Mouse (Mus musculus): ENCODE measurements at regions not wholly inside any gene's neighbourhood (a gene's known extent, or its start where the extent isn't known, plus 50 kb on each side); places are given as distances from the start of the nearest gene placed in this dataset.

- H3K27ac ChIP-seq (replicated peaks), result no peak overlapping the region
- no peaks in the 10 kb centered on the region for H3K36me3 ChIP-seq (replicated peaks)
- no peaks in the 10 kb centered on the region for H3K9me3 ChIP-seq
- no peak for DNase-seq (ENCODE audit: low spot score)
- no peaks in the 10 kb centered on the region for H3K4me1 ChIP-seq
- no peak overlapping the region for H3K4me3 ChIP-seq
- no peaks in the 10 kb centered on the region for H3K27me3 ChIP-seq (replicated peaks; ENCODE audit: low read depth, poor library complexity, severe bottlenecking)
- WGBS, result 88% methylated on average over 3 of the region's 3 CpGs
Observed at GRCm38 (mm10) chr11:38224300-38224699, 988.5 kb upstream of the Tenm2 start.

GRCm38 (mm10) chr11:38203347-38203746 is 967.6 kb upstream of the Tenm2 start:
- no peak for DNase-seq (ENCODE audit: low spot score)
- H3K4me1 ChIP-seq, result no peaks in the 10 kb centered on the region
- H3K27ac ChIP-seq (replicated peaks), result no peak overlapping the region
- H3K9me3 ChIP-seq, result no peaks in the 10 kb centered on the region
- H3K4me3 ChIP-seq, result no peak overlapping the region
- H3K27me3 ChIP-seq (replicated peaks; ENCODE audit: low read depth, poor library complexity, severe bottlenecking), result no peaks in the 10 kb centered on the region
- no peaks in the 10 kb centered on the region for H3K36me3 ChIP-seq (replicated peaks)
- WGBS, result 33% methylated on average over 2 of the region's 2 CpGs

GRCm38 (mm10) chr11:38201136-38201741 is 965.5 kb upstream of the Tenm2 start:
- Histone ChIP-seq H3K27ac (replicated peaks) (no peak overlapping the region), H3K9me3 (no peaks in the 10 kb centered on the region), H3K4me1 (no peaks in the 10 kb centered on the region), H3K36me3 (replicated peaks) (no peaks in the 10 kb centered on the region), H3K27me3 (replicated peaks; ENCODE audit: low read depth, poor library complexity, severe bottlenecking) (no peaks in the 10 kb centered on the region), H3K4me3 (no peak overlapping the region)
- 82% methylated on average over 3 of the region's 3 CpGs for WGBS
- no peak for DNase-seq (ENCODE audit: low spot score)

- no peaks in the 10 kb centered on the region for H3K36me3 ChIP-seq (replicated peaks)
- 59% methylated on average over 5 of the region's 5 CpGs for WGBS
- H3K4me3 ChIP-seq, result no peak overlapping the region
- no peak overlapping the region for H3K27ac ChIP-seq (replicated peaks)
- H3K27me3 ChIP-seq (replicated peaks; ENCODE audit: low read depth, poor library complexity, severe bottlenecking), result no peaks in the 10 kb centered on the region
- no peaks in the 10 kb centered on the region for H3K9me3 ChIP-seq
- H3K4me1 ChIP-seq, result no peaks in the 10 kb centered on the region
- DNase-seq (ENCODE audit: low spot score), result no peak
Observed at GRCm38 (mm10) chr11:38193719-38194118, 958.0 kb upstream of the Tenm2 start.

- Histone ChIP-seq H3K36me3 (replicated peaks) (no peaks in the 10 kb centered on the region), H3K27ac (replicated peaks) (no peak overlapping the region), H3K4me3 (no peak overlapping the region), H3K9me3 (no peaks in the 10 kb centered on the region), H3K27me3 (replicated peaks; ENCODE audit: low read depth, poor library complexity, severe bottlenecking) (no peaks in the 10 kb centered on the region), H3K4me1 (no peaks in the 10 kb centered on the region)
- WGBS, result 84% methylated on average over 2 of the region's 2 CpGs
- DNase-seq (ENCODE audit: low spot score), result no peak
Observed at GRCm38 (mm10) chr11:38191895-38192547, 956.3 kb upstream of the Tenm2 start.

- no peak for DNase-seq (ENCODE audit: low spot score)
- H3K27me3 ChIP-seq (replicated peaks; ENCODE audit: low read depth, poor library complexity, severe bottlenecking), result no peaks in the 10 kb centered on the region
- no peak overlapping the region for H3K27ac ChIP-seq (replicated peaks)
- no peaks in the 10 kb centered on the region for H3K36me3 ChIP-seq (replicated peaks)
- H3K4me3 ChIP-seq, result no peak overlapping the region
- H3K4me1 ChIP-seq, result no peaks in the 10 kb centered on the region
- WGBS, result 78% methylated on average over 3 of the region's 3 CpGs
- no peaks in the 10 kb centered on the region for H3K9me3 ChIP-seq
Observed at GRCm38 (mm10) chr11:38191437-38191836, 955.7 kb upstream of the Tenm2 start.

- no peak for DNase-seq (ENCODE audit: low spot score)
- 79% methylated on average over 1 of the region's 1 CpGs for WGBS
- Histone ChIP-seq H3K9me3 (no peaks in the 10 kb centered on the region), H3K4me3 (no peak overlapping the region), H3K27ac (replicated peaks) (no peak overlapping the region), H3K27me3 (replicated peaks; ENCODE audit: low read depth, poor library complexity, severe bottlenecking) (no peaks in the 10 kb centered on the region), H3K36me3 (replicated peaks) (no peaks in the 10 kb centered on the region), H3K4me1 (no peaks in the 10 kb centered on the region)
Observed at GRCm38 (mm10) chr11:38170721-38171120, 935.0 kb upstream of the Tenm2 start.

- H3K4me3 ChIP-seq, result no peak overlapping the region
- no peak for DNase-seq (ENCODE audit: low spot score)
- no peak overlapping the region for H3K27ac ChIP-seq (replicated peaks)
- H3K9me3 ChIP-seq, result no peaks in the 10 kb centered on the region
- H3K27me3 ChIP-seq (replicated peaks; ENCODE audit: low read depth, poor library complexity, severe bottlenecking), result no peaks in the 10 kb centered on the region
- WGBS, result 93% methylated on average over 4 of the region's 4 CpGs
- H3K36me3 ChIP-seq (replicated peaks), result no peaks in the 10 kb centered on the region
- no peaks in the 10 kb centered on the region for H3K4me1 ChIP-seq
Observed at GRCm38 (mm10) chr11:38158310-38158709, 922.5 kb upstream of the Tenm2 start.

GRCm38 (mm10) chr11:38156944-38157343 is 921.2 kb upstream of the Tenm2 start:
- WGBS, result 87% methylated on average over 9 of the region's 9 CpGs
- Histone ChIP-seq H3K36me3 (replicated peaks) (no peaks in the 10 kb centered on the region), H3K27ac (replicated peaks) (no peak overlapping the region), H3K9me3 (no peaks in the 10 kb centered on the region), H3K4me1 (no peaks in the 10 kb centered on the region), H3K27me3 (replicated peaks; ENCODE audit: low read depth, poor library complexity, severe bottlenecking) (no peaks in the 10 kb centered on the region), H3K4me3 (no peak overlapping the region)
- DNase-seq (ENCODE audit: low spot score), result no peak

GRCm38 (mm10) chr11:38155706-38156105 is 919.9 kb upstream of the Tenm2 start:
- Histone ChIP-seq H3K27me3 (replicated peaks; ENCODE audit: low read depth, poor library complexity, severe bottlenecking) (no peaks in the 10 kb centered on the region), H3K4me3 (no peak overlapping the region), H3K27ac (replicated peaks) (no peak overlapping the region), H3K4me1 (no peaks in the 10 kb centered on the region), H3K9me3 (no peaks in the 10 kb centered on the region), H3K36me3 (replicated peaks) (no peaks in the 10 kb centered on the region)
- WGBS, result 96% methylated on average over 2 of the region's 2 CpGs
- no peak for DNase-seq (ENCODE audit: low spot score)

- DNase-seq (ENCODE audit: low spot score), result no peak
- no peaks in the 10 kb centered on the region for H3K36me3 ChIP-seq (replicated peaks)
- no peaks in the 10 kb centered on the region for H3K4me1 ChIP-seq
- no peaks in the 10 kb centered on the region for H3K9me3 ChIP-seq
- no peak overlapping the region for H3K4me3 ChIP-seq
- H3K27me3 ChIP-seq (replicated peaks; ENCODE audit: low read depth, poor library complexity, severe bottlenecking), result no peaks in the 10 kb centered on the region
- 92% methylated on average over 2 of the region's 2 CpGs for WGBS
- H3K27ac ChIP-seq (replicated peaks), result no peak overlapping the region
Observed at GRCm38 (mm10) chr11:38143436-38143835, 907.7 kb upstream of the Tenm2 start.

GRCm38 (mm10) chr11:38128851-38129250 is 893.1 kb upstream of the Tenm2 start:
- DNase-seq (ENCODE audit: low spot score), result no peak
- H3K9me3 ChIP-seq, result no peaks in the 10 kb centered on the region
- H3K27ac ChIP-seq (replicated peaks), result no peak overlapping the region
- H3K27me3 ChIP-seq (replicated peaks; ENCODE audit: low read depth, poor library complexity, severe bottlenecking), result no peaks in the 10 kb centered on the region
- no peaks in the 10 kb centered on the region for H3K36me3 ChIP-seq (replicated peaks)
- H3K4me1 ChIP-seq, result no peaks in the 10 kb centered on the region
- H3K4me3 ChIP-seq, result no peak overlapping the region

- H3K4me1 ChIP-seq, result peaks cover 5% of the 10 kb centered on the region; the same call in 1 of the 2 replicates
- no peak for DNase-seq (ENCODE audit: low spot score)
- no peak overlapping the region for H3K27ac ChIP-seq (replicated peaks)
- H3K4me3 ChIP-seq, result no peak overlapping the region
- 88% methylated on average over 2 of the region's 2 CpGs for WGBS
- no peaks in the 10 kb centered on the region for H3K9me3 ChIP-seq
- no peaks in the 10 kb centered on the region for H3K36me3 ChIP-seq (replicated peaks)
- H3K27me3 ChIP-seq (replicated peaks; ENCODE audit: low read depth, poor library complexity, severe bottlenecking), result no peaks in the 10 kb centered on the region
Observed at GRCm38 (mm10) chr11:38123789-38124330, 888.1 kb upstream of the Tenm2 start.
